Mouse (Mus musculus) embryonic fibroblast, embryonic 13.5 days (primary cell): ENCODE data around the gene Anapc16. TPM values are rescaled to one million over a fixed set of nuclear protein-coding genes. Genes with fewer than 3 reads are reported as not detected.

ENCODE experiments used
- H3K27ac ChIP-seq: 2 replicates; pipeline ENCODE4 v1.5.1; 2012; ENCODE audit warnings: low read length, control low read depth, inconsistent platforms; ENCODE audit not compliant: insufficient read depth
- H3K4me1 ChIP-seq: 2 replicates; pipeline ENCODE4 v1.6.1; 2011; ENCODE audit warnings: low read length; ENCODE audit not compliant: control insufficient read depth, insufficient read depth
- H3K4me3 ChIP-seq: 2 replicates; pipeline ENCODE4 v1.5.1; 2011; ENCODE audit warnings: mild to moderate bottlenecking, control low read depth, low read length; ENCODE audit not compliant: insufficient read depth
- CTCF ChIP-seq: IDR thresholded peaks from 2 replicates; pipeline ENCODE4 v1.5.1; 2011; ENCODE audit warnings: mild to moderate bottlenecking, control low read depth, low read length, moderate library complexity, borderline replicate concordance; ENCODE audit not compliant: insufficient read depth
- POLR2A ChIP-seq: IDR thresholded peaks from 2 replicates; pipeline ENCODE4 v1.6.1; 2011; ENCODE audit warnings: low read depth, mild to moderate bottlenecking, control low read depth, low read length, moderate library complexity
- polyA plus RNA-seq: library from polyadenylated mRNA; stranded (reverse); fragments of >200 nt; gene quantifications from 2 replicates; pipeline ENCODE4 v1.2.4, GENCODE M21; 2011; ENCODE audit warnings: low read depth; ENCODE audit not compliant: missing spikeins, insufficient read length

Anapc16 gene
- polyA plus RNA-seq, 1 experiment = 63.4 TPM

- peak overlapping the region; percentile 68 for H3K27ac ChIP-seq
- no peak overlapping the region for H3K4me3 ChIP-seq
- TF ChIP-seq CTCF (no peak), POLR2A (peak; percentile 11; the same call in 1 of the 2 replicates)
- peaks cover 4% of the 10 kb centered on the region; the same call in 1 of the 2 replicates for H3K4me1 ChIP-seq
Observed at GRCm38 (mm10) chr10:59952781-59953563, 50.0 kb downstream of the Anapc16 start.

- TF ChIP-seq CTCF = no peak
- TF ChIP-seq POLR2A = peak; percentile 65; the same call in 1 of the 2 replicates
- peaks cover 6% of the 10 kb centered on the region; the same call in 1 of the 2 replicates for H3K4me1 ChIP-seq
- H3K4me3 ChIP-seq = peak overlapping the region; percentile 47
- H3K27ac ChIP-seq = peak overlapping the region; percentile 82
Observed at GRCm38 (mm10) chr10:59952152-59952780, 50.7 kb downstream of the Anapc16 start.

- peaks cover 6% of the 10 kb centered on the region; the same call in 1 of the 2 replicates for H3K4me1 ChIP-seq
- TF ChIP-seq CTCF (no peak), POLR2A (peak; percentile 100)
- peak within 1 kb of the TSS; percentile 60 for H3K4me3 ChIP-seq
- peak within 1 kb of the TSS; percentile 84 for H3K27ac ChIP-seq
Observed at GRCm38 (mm10) chr10:59951211-59952151, 51.5 kb downstream of the Anapc16 start, which contains the start of gene Ddit4. TSS of gene Ddit4 (minus strand) at chr10:59951834.

GRCm38 (mm10) chr10:59950716-59951191, 52.2 kb downstream of the Anapc16 start:
- H3K4me3 ChIP-seq = peak overlapping the region; percentile 60
- H3K4me1 ChIP-seq = peaks cover 6% of the 10 kb centered on the region; the same call in 1 of the 2 replicates
- H3K27ac ChIP-seq = peak overlapping the region; percentile 84
- peak; percentile 29 for TF ChIP-seq POLR2A
- TF ChIP-seq CTCF = peak; percentile 72; the same call in 1 of the 2 replicates

GRCm38 (mm10) chr10:59949783-59950605, 52.9 kb downstream of the Anapc16 start:
- TF ChIP-seq POLR2A (peak; percentile 18), CTCF (no peak)
- H3K27ac ChIP-seq = peak overlapping the region; percentile 99

GRCm38 (mm10) chr10:59949255-59949648, 53.7 kb downstream of the Anapc16 start:
- Histone ChIP-seq H3K4me3 (peak overlapping the region; percentile 60), H3K27ac (peak overlapping the region; percentile 99), H3K4me1 (peaks cover 6% of the 10 kb centered on the region; the same call in 1 of the 2 replicates)
- TF ChIP-seq CTCF (no peak), POLR2A (peak; percentile 53; the same call in 1 of the 2 replicates)

More at GRCm38 (mm10) chr10:59949783-59950605, 52.9 kb downstream of the Anapc16 start:
- Histone ChIP-seq H3K4me1 (peaks cover 6% of the 10 kb centered on the region; the same call in 1 of the 2 replicates), H3K4me3 (peak overlapping the region; percentile 60)

- H3K4me1 ChIP-seq = peaks cover 6% of the 10 kb centered on the region; the same call in 1 of the 2 replicates
- H3K4me3 ChIP-seq = peak overlapping the region; percentile 60; the same call in 1 of the 2 replicates
- H3K27ac ChIP-seq = peak overlapping the region; percentile 99
- TF ChIP-seq POLR2A (peak; percentile 82), CTCF (no peak)
Observed at GRCm38 (mm10) chr10:59948363-59949254, 54.3 kb downstream of the Anapc16 start.

- H3K4me1 ChIP-seq = peaks cover 13% of the 10 kb centered on the region; the same call in 1 of the 2 replicates
- no peak overlapping the region for H3K4me3 ChIP-seq
- H3K27ac ChIP-seq = peak overlapping the region; percentile 99
- TF ChIP-seq POLR2A (no peak), CTCF (no peak)
Observed at GRCm38 (mm10) chr10:59947296-59948073, 55.5 kb downstream of the Anapc16 start.
